In genomic region chr3:36137560-36137959, GRCm38 (mm10) we compare ENCODE assay signal across 10 mouse cellular contexts. TPM values are rescaled to one million over a fixed set of nuclear protein-coding genes. Genes with fewer than 3 reads are reported as not detected.
DNase-seq lines count a peak whose midpoint lies in the region; ATAC-seq and TF ChIP-seq lines count a peak whose summit lies in the region.
"Had no signal": no experiment of that assay in that cellular context is flagged by ENCODE, and none has a peak within 500 bp of the region (broad histone marks: within the 10 kb centered on the region; RNA-seq: fewer than 3 reads in every experiment).

No protein-coding gene starts in this region.

- no peak for TF ChIP-seq EP300 in lung, postnatal 0 days (IDR thresholded peaks at IDR 0.05)

- no peak overlapping the region for H3K4me2 ChIP-seq in kidney, embryonic 14.5 days (replicated peaks; ENCODE audit: low read depth, low read length)
- no peak overlapping the region for H3K4me2 ChIP-seq in lung, postnatal 0 days (replicated peaks; ENCODE audit: low read depth, low read length)
- H3K4me2 ChIP-seq: hindbrain, embryonic 15.5 days had no signal

- no peak overlapping the region for H3K27ac ChIP-seq in kidney, embryonic 14.5 days (ENCODE audit: low read depth, low read length)
- no peak overlapping the region for H3K27ac ChIP-seq in lung, postnatal 0 days (ENCODE audit: low read length)
- H3K27ac ChIP-seq: hindbrain, embryonic 15.5 days had no signal

- peak; percentile 58 for TF ChIP-seq CTCF in lung, postnatal 0 days (IDR thresholded peaks at IDR 0.05)

- no peaks in the 10 kb centered on the region for H3K9me3 ChIP-seq in kidney, embryonic 14.5 days (ENCODE audit: control insufficient read depth, low read length)
- H3K9me3 ChIP-seq in lung, postnatal 0 days (ENCODE audit: low read length): no peaks in the 10 kb centered on the region
- H3K9me3 ChIP-seq: hindbrain, embryonic 15.5 days had no signal

- DNase-seq in kidney, adult 8-10 months: peak; percentile 26 to 46
- DNase-seq in CD4-positive, CD25-positive, alpha-beta regulatory T cell, adult 2 months (ENCODE audit: low read depth, low spot score): peak; percentile 75
- DNase-seq in lung, postnatal 0 days (ENCODE audit: low spot score): peak; percentile 61
- DNase-seq in left cerebral cortex, adult 18-20 months (ENCODE audit: low spot score in 2 of 2): no peak
- DNase-seq: cerebellum, adult 11-12 months had no signal

- 49% methylated on average over 2 of the region's 2 CpGs for WGBS in kidney, embryonic 14.5 days
- 46% methylated on average over 2 of the region's 2 CpGs for WGBS in lung, postnatal 0 days

- H3K9ac ChIP-seq in kidney, embryonic 14.5 days (ENCODE audit: low read depth, low read length): no peak overlapping the region
- no peak overlapping the region for H3K9ac ChIP-seq in lung, postnatal 0 days (replicated peaks; ENCODE audit: low read depth)
- H3K9ac ChIP-seq: hindbrain, embryonic 15.5 days had no signal

- H3K27me3 ChIP-seq in kidney, embryonic 14.5 days (ENCODE audit: control insufficient read depth, insufficient read depth, low read length): no peaks in the 10 kb centered on the region
- H3K27me3 ChIP-seq in lung, postnatal 0 days (replicated peaks; ENCODE audit: insufficient read depth, low read length): no peaks in the 10 kb centered on the region
- H3K27me3 ChIP-seq: hindbrain, embryonic 15.5 days had no signal

- no peak for ATAC-seq in kidney, embryonic 14.5 days (ENCODE audit: low FRiP score, low TSS enrichment)
- peak; percentile 49 for ATAC-seq in activated CD4-positive, CD25-positive, alpha-beta regulatory T cell, adult 4 months
- no peak for ATAC-seq in lung, postnatal 0 days
- no peak for ATAC-seq in monocyte, adult 5-6 weeks (replicated peaks; ENCODE audit: insufficient number of reproducible peaks, low FRiP score, low TSS enrichment, poor library complexity, severe bottlenecking)
- no peak for ATAC-seq in erythroid progenitor cell, adult 5-6 weeks (replicated peaks; ENCODE audit: low FRiP score, poor library complexity, severe bottlenecking)

- no peak overlapping the region for H3K4me3 ChIP-seq in kidney, embryonic 14.5 days (ENCODE audit: low read length)
- H3K4me3 ChIP-seq in lung, postnatal 0 days (ENCODE audit: low read depth, low read length): no peak overlapping the region
- H3K4me3 ChIP-seq: hindbrain, embryonic 15.5 days had no signal

- H3K4me1 ChIP-seq in kidney, embryonic 14.5 days (ENCODE audit: control insufficient read depth, insufficient read depth, low read length): no peaks in the 10 kb centered on the region
- no peaks in the 10 kb centered on the region for H3K4me1 ChIP-seq in lung, postnatal 0 days (ENCODE audit: insufficient read depth, low read depth, low read length)
- H3K4me1 ChIP-seq: hindbrain, embryonic 15.5 days had no signal

- no peaks in the 10 kb centered on the region for H3K36me3 ChIP-seq in kidney, embryonic 14.5 days (ENCODE audit: control insufficient read depth, insufficient read depth, low read length)
- H3K36me3 ChIP-seq in lung, postnatal 0 days (ENCODE audit: insufficient read depth, low read length): no peaks in the 10 kb centered on the region
- H3K36me3 ChIP-seq: hindbrain, embryonic 15.5 days had no signal

RNA-seq across cellular contexts. Expression of gene D3Ertd254e, which starts 13.3 kb away (rescaled TPM):
- 7.0 and 11.8 TPM in 2 replicates for polyA plus RNA-seq in kidney, embryonic 14.5 days (2014; fragmentation: Nextera tagmentation; extraction: Ambion mirVana)
- polyA plus RNA-seq in activated CD4-positive, CD25-positive, alpha-beta regulatory T cell, adult 4 months (2017; shearing (Covaris generic)): 1 to 10 TPM; 4.6 to 7.3 TPM
- 3.8 and 4.9 TPM in 2 replicates for polyA plus RNA-seq in lung, postnatal 0 days (2015; fragmentation: Nextera tagmentation; extraction: Ambion mirVana)
- total RNA-seq in left cerebral cortex, adult 18-20 months (2021): 10 to 100 TPM; 19.5 to 20.7 TPM
- 1.2 to 3.4 TPM (median 3.0 TPM) in 3 replicates for total RNA-seq in monocyte, adult 5-6 weeks (2017)
- 0.84 and 1.8 TPM in 2 replicates for total RNA-seq in erythroid progenitor cell, adult 5-6 weeks (2015; ENCODE audit: low replicate concordance)
- 0.64 and 0.68 TPM in 2 replicates for total RNA-seq in erythroid progenitor cell, adult 5-6 weeks (2017; ENCODE audit: low replicate concordance)

Comparison
In these comparisons a context has a peak if more than half of its experiments do, and no peak if none do; other contexts are left out.
1. DNase-seq: peak in kidney, adult 8-10 months (2 of 2), CD4-positive, CD25-positive, alpha-beta regulatory T cell, adult 2 months (single experiment) and lung, postnatal 0 days (single experiment); none in left cerebral cortex, adult 18-20 months (0 of 2).